Mouse (Mus musculus) lung, adult 10 weeks (tissue): ENCODE measurements around the gene Atf2. TPM values are rescaled to one million over a fixed set of nuclear protein-coding genes. Genes with fewer than 3 reads are reported as not detected.

ENCODE experiments used
- polyA plus RNA-seq: library from polyadenylated mRNA; stranded (reverse); fragments of 350-450 nt; fragmentation: Illumina TruSeq; extraction: RNeasy Lipid Tissue Mini Kit (QIAGEN cat#74804); gene quantifications from one replicate; pipeline ENCODE4 v1.2.3, GENCODE M21; 2014; ENCODE audit warnings: low read depth, low replicate concordance; ENCODE audit not compliant: insufficient read depth

The Atf2 gene
- polyA plus RNA-seq = 17.3 TPM

DNA sequence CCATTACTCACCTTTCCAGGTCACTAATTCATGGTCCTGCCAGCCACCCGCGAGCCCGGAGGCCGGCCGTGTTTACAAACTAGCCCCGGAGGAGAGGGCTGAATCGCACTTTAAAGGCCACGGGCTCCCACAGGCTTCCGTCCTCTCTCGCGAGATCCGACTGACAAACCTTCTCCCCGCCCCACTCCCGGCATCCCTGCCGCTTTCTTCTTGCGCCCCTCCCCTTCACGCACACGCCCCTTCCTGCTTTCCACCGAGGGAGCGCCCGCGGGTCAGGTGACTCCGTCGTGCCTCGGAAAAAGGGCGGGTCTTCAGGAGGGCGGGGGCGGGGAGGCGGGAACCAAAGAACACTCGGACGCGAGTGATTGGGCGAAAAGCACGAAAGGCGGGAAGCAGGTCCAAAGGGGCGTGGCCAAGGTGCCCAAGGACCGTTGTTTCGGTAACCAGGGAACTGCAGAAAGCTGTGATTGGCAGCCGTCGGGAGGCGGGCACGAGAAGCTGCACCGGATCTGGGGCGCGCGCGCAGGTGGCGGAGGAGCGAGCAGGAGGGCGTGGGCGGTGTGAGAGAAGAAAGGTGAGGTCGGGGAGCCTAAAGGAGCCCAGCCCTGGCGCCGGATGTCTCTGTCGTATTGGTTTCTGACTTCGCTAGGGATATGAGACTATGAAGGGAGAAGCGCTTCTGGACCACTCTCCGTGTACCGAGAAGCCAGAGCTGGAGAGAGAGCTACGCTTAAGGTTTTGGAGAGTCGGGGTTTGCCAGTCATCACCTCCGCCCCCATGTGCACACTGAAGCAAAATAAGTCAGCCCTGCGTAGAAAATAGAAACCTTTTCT lies at the start of gene Atf2:
TSS of gene Atf2 (minus strand) at position 176 of the 833 bp plus-strand sequence.

DNA sequence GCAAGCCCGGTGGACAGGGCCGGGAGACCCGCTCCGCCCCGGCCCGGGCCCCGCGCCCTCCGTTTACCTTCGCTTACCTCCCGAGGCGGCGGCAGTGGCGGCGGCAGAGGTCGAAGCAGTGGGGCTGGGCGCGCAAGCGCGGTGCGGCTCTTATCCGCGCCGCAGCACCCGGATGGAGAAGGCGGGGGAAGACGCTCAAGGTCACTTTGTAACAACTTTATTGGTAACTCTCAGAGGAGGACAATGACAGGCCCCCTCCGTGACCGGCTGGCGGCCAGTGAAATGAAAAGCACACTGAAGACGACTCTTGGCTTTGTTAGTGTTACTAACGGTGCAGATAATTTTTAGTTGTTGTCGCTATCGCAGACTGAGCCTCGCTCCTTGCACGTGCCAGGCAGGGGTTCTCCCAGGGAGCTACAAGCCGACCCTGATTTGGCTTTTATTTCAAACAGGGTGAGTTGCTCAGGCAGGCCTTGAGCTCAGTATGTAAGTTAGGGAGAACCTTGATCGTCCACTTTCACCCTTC lies 18.8 kb upstream of the Atf2 start, which contains the start of gene Atp5g3:
TSS of gene Atp5g3 (minus strand) at position 152 of the 526 bp plus-strand sequence.

GRCm38 (mm10) chr2:73774786-73775682 lies 117.4 kb downstream of the Atf2 start, which contains the start of gene Chn1:
Chn1 (minus strand) TSS chr2:73775346.

Other genes with a start within 250 kb of the Atf2 start
- gene Chn1, start 117.3 kb downstream of the Atf2 start, polyA plus RNA-seq = 18.3 TPM
- 467 TPM for gene Atp5g3, start 18.7 kb upstream of the Atf2 start, polyA plus RNA-seq